Comparison of ENCODE assay signal across 15 mouse cellular contexts in genomic region chr10:62220732-62221514, GRCm38 (mm10). TPM values are rescaled to one million over a fixed set of nuclear protein-coding genes. Genes with fewer than 3 reads are reported as not detected.
DNase-seq lines count a peak whose midpoint lies in the region; ATAC-seq and TF ChIP-seq lines count a peak whose summit lies in the region.
"Had no signal": no experiment of that assay in that cellular context is flagged by ENCODE, and none has a peak within 500 bp of the region (broad histone marks: within the 10 kb centered on the region; RNA-seq: fewer than 3 reads in every experiment).

No protein-coding gene starts in this region.

- TF ChIP-seq POLR2A in lung, adult 2 months (IDR thresholded peaks at IDR 0.05; ENCODE audit: borderline replicate concordance, extremely low read depth, low read depth, low read length) = no peak

- no peak overlapping the region for H3K4me3 ChIP-seq in lung, embryonic 15.5 days
- H3K4me3 ChIP-seq in lung, adult 2 months (replicated peaks; ENCODE audit: extremely low read depth, low read depth, low read length) = no peak overlapping the region
- no peak overlapping the region for H3K4me3 ChIP-seq in kidney, postnatal 0 days (replicated peaks; ENCODE audit: low read depth, low read length)
- H3K4me3 ChIP-seq: forebrain, embryonic 12.5 days; heart, embryonic 13.5 days; neural tube, embryonic 15.5 days had no signal

- WGBS in lung, embryonic 15.5 days = 55% methylated on average over 8 of the region's 8 CpGs
- 70% methylated on average over 8 of the region's 8 CpGs for WGBS in lung, adult 2 months
- WGBS in kidney, postnatal 0 days = 72% methylated on average over 8 of the region's 8 CpGs

- H3K4me1 ChIP-seq in lung, embryonic 15.5 days = peaks cover 72% of the 10 kb centered on the region
- H3K4me1 ChIP-seq in lung, adult 2 months (ENCODE audit: control insufficient read depth, insufficient read depth, low read length) = peaks cover 20% of the 10 kb centered on the region
- H3K4me1 ChIP-seq in kidney, postnatal 0 days (replicated peaks; ENCODE audit: insufficient read depth, low read length) = peaks cover 15% of the 10 kb centered on the region; the same call in 1 of the 2 replicates

- H3K9me3 ChIP-seq in lung, embryonic 15.5 days = no peaks in the 10 kb centered on the region
- H3K9me3 ChIP-seq in kidney, postnatal 0 days (replicated peaks; ENCODE audit: low read length) = no peaks in the 10 kb centered on the region
- H3K9me3 ChIP-seq: forebrain, embryonic 12.5 days; heart, embryonic 13.5 days; neural tube, embryonic 15.5 days had no signal

- H3K27me3 ChIP-seq in lung, embryonic 15.5 days = no peaks in the 10 kb centered on the region
- no peaks in the 10 kb centered on the region for H3K27me3 ChIP-seq in kidney, postnatal 0 days (ENCODE audit: insufficient read depth, low read length)
- H3K27me3 ChIP-seq: forebrain, embryonic 12.5 days; heart, embryonic 13.5 days; neural tube, embryonic 15.5 days had no signal

- ATAC-seq in lung, embryonic 15.5 days (ENCODE audit: borderline replicate concordance, extremely low read depth, low FRiP score, low TSS enrichment) = no peak
- ATAC-seq in kidney, postnatal 0 days (replicated peaks; ENCODE audit: low FRiP score, low read depth) = peak; percentile 61; the same call in 1 of the 2 replicates

- H3K27ac ChIP-seq in lung, embryonic 15.5 days = peak overlapping the region; percentile 87
- no peak overlapping the region for H3K27ac ChIP-seq in kidney, postnatal 0 days
- H3K27ac ChIP-seq: forebrain, embryonic 12.5 days; heart, embryonic 13.5 days; liver, embryonic 14.5 days; neural tube, embryonic 15.5 days had no signal

- no peak for DNase-seq in lung, adult 2 months
- DNase-seq in kidney, postnatal 0 days (ENCODE audit: low spot score) = no peak
- DNase-seq in lung, postnatal 36 days = peak; percentile 59
- DNase-seq in ovary, postnatal 14 days (ENCODE audit: low spot score) = no peak
- no peak for DNase-seq in embryo, embryonic 10 days (ENCODE audit: low spot score)
- no peak for DNase-seq in urinary bladder, adult 2 months (ENCODE audit: low spot score)
- DNase-seq: adrenal gland, postnatal 10 days; cerebellum, adult 9-10 months had no signal

- no peak overlapping the region for H3K4me2 ChIP-seq in lung, embryonic 15.5 days
- H3K4me2 ChIP-seq in kidney, postnatal 0 days (ENCODE audit: low read length) = no peak overlapping the region
- H3K4me2 ChIP-seq: forebrain, embryonic 12.5 days; heart, embryonic 13.5 days; midbrain, embryonic 11.5 days; neural tube, embryonic 15.5 days had no signal

- no peak for TF ChIP-seq CTCF in lung, adult 2 months (IDR thresholded peaks at IDR 0.05; ENCODE audit: insufficient read depth, low read length)
- no peak for TF ChIP-seq CTCF in kidney, postnatal 0 days (IDR thresholded peaks at IDR 0.05; ENCODE audit: low read depth)

- H3K36me3 ChIP-seq in lung, embryonic 15.5 days = no peaks in the 10 kb centered on the region
- no peaks in the 10 kb centered on the region for H3K36me3 ChIP-seq in kidney, postnatal 0 days (ENCODE audit: insufficient read depth, low read length)
- H3K36me3 ChIP-seq: forebrain, embryonic 12.5 days; heart, embryonic 13.5 days; neural tube, embryonic 15.5 days had no signal

- H3K9ac ChIP-seq in lung, embryonic 15.5 days = no peak overlapping the region
- H3K9ac ChIP-seq in kidney, postnatal 0 days (ENCODE audit: low read depth, low read length) = no peak overlapping the region
- H3K9ac ChIP-seq: forebrain, embryonic 12.5 days; heart, embryonic 13.5 days; liver, embryonic 14.5 days; neural tube, embryonic 15.5 days had no signal

RNA-seq across cellular contexts. Expression of gene Tspan15, which starts 10.1 kb away (rescaled TPM):
- polyA plus RNA-seq in lung, embryonic 15.5 days (2015; fragmentation: Nextera tagmentation; extraction: Ambion mirVana) = 66.5 and 84.5 TPM in 2 replicates
- polyA plus RNA-seq in lung, adult 2 months (2012; rRNA removed) = 134 and 177 TPM in 2 replicates
- polyA plus RNA-seq in kidney, postnatal 0 days (2015; fragmentation: Nextera tagmentation; extraction: Ambion mirVana) = 47.0 and 49.8 TPM in 2 replicates
- 37.2 and 41.5 TPM in 2 replicates for polyA plus RNA-seq in urinary bladder, adult 2 months (2012; rRNA removed)

RNA-seq across cellular contexts. Expression of gene Tacr2, which starts 31.3 kb away (rescaled TPM):
- 0.56 and 0.72 TPM in 2 replicates for polyA plus RNA-seq in lung, embryonic 15.5 days (2015; fragmentation: Nextera tagmentation; extraction: Ambion mirVana)
- polyA plus RNA-seq in lung, adult 2 months (2012; rRNA removed) = 0.76 and 0.96 TPM in 2 replicates
- polyA plus RNA-seq in kidney, postnatal 0 days (2015; fragmentation: Nextera tagmentation; extraction: Ambion mirVana) = not detected in 2 replicates
- polyA plus RNA-seq in urinary bladder, adult 2 months (2012; rRNA removed) = 4.2 and 10.7 TPM in 2 replicates
- polyA plus RNA-seq: forebrain, embryonic 12.5 days; heart, embryonic 13.5 days; liver, embryonic 14.5 days; midbrain, embryonic 11.5 days; spleen, adult 2 months had no signal
